Comparison of ENCODE assay signal across 8 mouse cellular contexts in the genomic region with DNA sequence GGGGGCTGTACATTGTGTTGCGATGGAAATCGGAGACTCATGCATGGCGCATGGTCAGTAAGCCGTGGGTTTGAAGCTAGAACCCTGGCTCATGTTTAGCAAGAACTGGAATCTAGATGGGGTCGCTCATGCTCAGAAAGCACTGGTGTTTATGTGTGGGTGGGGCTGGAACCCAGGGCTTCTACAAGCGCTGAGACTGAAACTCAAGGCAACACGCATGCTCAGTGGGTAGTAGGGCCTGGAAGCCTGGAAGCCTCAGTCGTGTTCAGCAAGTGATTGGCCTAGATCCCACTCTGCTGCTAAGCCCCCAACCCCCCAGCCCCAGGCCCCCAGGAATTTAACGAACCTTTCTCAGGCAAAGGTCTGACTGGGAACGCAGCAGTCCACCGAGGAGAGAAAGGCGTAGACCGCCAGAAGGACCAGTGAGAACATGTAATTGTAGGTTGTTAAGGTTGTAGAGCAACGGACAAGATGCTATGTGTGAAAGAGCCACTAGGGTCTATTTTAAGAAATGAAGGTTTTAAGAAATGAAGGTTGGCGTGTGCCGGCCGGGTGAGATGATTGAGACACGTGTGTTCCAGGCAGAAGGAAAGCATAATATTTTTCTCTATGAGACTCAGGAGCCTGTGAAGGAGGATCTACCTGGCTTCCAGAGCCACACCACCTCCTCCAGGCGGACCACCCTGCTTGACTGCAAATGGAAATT. TPM values are rescaled to one million over a fixed set of nuclear protein-coding genes. Genes with fewer than 3 reads are reported as not detected.
DNase-seq lines count a peak whose midpoint lies in the region; ATAC-seq and TF ChIP-seq lines count a peak whose summit lies in the region.

No protein-coding gene starts in this region.

- peaks cover 25% of the 10 kb centered on the region for H3K4me1 ChIP-seq in kidney, embryonic 15.5 days
- H3K4me1 ChIP-seq in ES-E14 (ENCODE audit: control insufficient read depth in 2 of 2, insufficient read depth in 2 of 2, low read length in 2 of 2, poor library complexity in 1 of 2): peaks cover 4 to 13% of the 10 kb centered on the region in 2 experiments
- H3K4me1 ChIP-seq in forebrain, embryonic 14.5 days (ENCODE audit: control insufficient read depth, insufficient read depth, low read length): peaks cover 12% of the 10 kb centered on the region
- H3K4me1 ChIP-seq in liver, embryonic 14.5 days (replicated peaks; ENCODE audit: control insufficient read depth in 2 of 2, insufficient read depth in 2 of 2, low read length in 1 of 2): peaks cover 14 to 23% of the 10 kb centered on the region in 2 experiments

- no peak for DNase-seq in kidney, adult 8-10 months
- no peak for DNase-seq in ES-E14 (ENCODE audit: low read depth, low spot score)
- DNase-seq in forebrain, embryonic 14.5 days (ENCODE audit: low spot score): no peak
- no peak for DNase-seq in liver, embryonic 14.5 days (ENCODE audit: low read depth in 3 of 3, low spot score in 3 of 3)
- peak; percentile 74 for DNase-seq in thymus, postnatal 0 days (ENCODE audit: low spot score)
- no peak for DNase-seq in gastrocnemius, postnatal 10 days
- no peak for DNase-seq in cerebellum, postnatal 36 days

- peak overlapping the region; percentile 71 for H3K4me3 ChIP-seq in kidney, embryonic 15.5 days (replicated peaks)
- H3K4me3 ChIP-seq in ES-E14 (ENCODE audit: insufficient read depth in 1 of 2, low read depth in 1 of 2, low read length in 2 of 2, poor library complexity in 1 of 2, severe bottlenecking in 1 of 2): peak overlapping the region in 1 of 2 experiments; percentile 74; a peak in 1 of 4 replicates
- no peak overlapping the region for H3K4me3 ChIP-seq in forebrain, embryonic 14.5 days (ENCODE audit: low read depth, low read length)
- H3K4me3 ChIP-seq in liver, embryonic 14.5 days (ENCODE audit: insufficient read depth in 1 of 2, low read depth in 2 of 2, low read length in 2 of 2): peak overlapping the region in 1 of 2 experiments; percentile 25; a peak in 2 of 4 replicates

- no peak for TF ChIP-seq EP300 in liver, embryonic 14.5 days (IDR thresholded peaks at IDR 0.05; ENCODE audit: low read depth)

- 79% methylated on average over 19 of the region's 19 CpGs for WGBS in kidney, embryonic 15.5 days
- WGBS in forebrain, embryonic 14.5 days: 77% methylated on average over 19 of the region's 19 CpGs
- WGBS in liver, embryonic 14.5 days (ENCODE audit: insufficient replicate concordance): 61% methylated on average over 19 of the region's 19 CpGs

- H3K27ac ChIP-seq in kidney, embryonic 15.5 days: peak overlapping the region; percentile 76; the same call in 1 of the 2 replicates
- H3K27ac ChIP-seq in ES-E14 (ENCODE audit: insufficient read depth, low read depth, low read length, poor library complexity, severe bottlenecking): peak overlapping the region; percentile 8; the same call in 1 of the 2 replicates
- no peak overlapping the region for H3K27ac ChIP-seq in forebrain, embryonic 14.5 days (ENCODE audit: low read depth, low read length)
- H3K27ac ChIP-seq in liver, embryonic 14.5 days: no peak overlapping the region

- no peaks in the 10 kb centered on the region for H3K36me3 ChIP-seq in kidney, embryonic 15.5 days
- no peaks in the 10 kb centered on the region for H3K36me3 ChIP-seq in ES-E14 (ENCODE audit: control insufficient read depth, insufficient read depth, low read length, poor library complexity, severe bottlenecking)
- no peaks in the 10 kb centered on the region for H3K36me3 ChIP-seq in forebrain, embryonic 14.5 days (ENCODE audit: control insufficient read depth, insufficient read depth, low read length)
- H3K36me3 ChIP-seq in liver, embryonic 14.5 days (replicated peaks; ENCODE audit: control insufficient read depth, insufficient read depth, low read depth): no peaks in the 10 kb centered on the region

- peak overlapping the region; percentile 79 for H3K4me2 ChIP-seq in kidney, embryonic 15.5 days
- H3K4me2 ChIP-seq in forebrain, embryonic 14.5 days (ENCODE audit: low read length): peak overlapping the region; percentile 70
- H3K4me2 ChIP-seq in liver, embryonic 14.5 days (ENCODE audit: low read depth): peak overlapping the region; percentile 71

- H3K9me3 ChIP-seq in kidney, embryonic 15.5 days (replicated peaks): no peaks in the 10 kb centered on the region
- no peaks in the 10 kb centered on the region for H3K9me3 ChIP-seq in ES-E14 (ENCODE audit: control insufficient read depth, insufficient read depth, low read depth, low read length)
- H3K9me3 ChIP-seq in forebrain, embryonic 14.5 days (replicated peaks; ENCODE audit: control insufficient read depth, low read length): no peaks in the 10 kb centered on the region
- no peaks in the 10 kb centered on the region for H3K9me3 ChIP-seq in liver, embryonic 14.5 days (ENCODE audit: control insufficient read depth, low read length)

- H3K27me3 ChIP-seq in kidney, embryonic 15.5 days: no peaks in the 10 kb centered on the region
- H3K27me3 ChIP-seq in forebrain, embryonic 14.5 days (replicated peaks; ENCODE audit: control insufficient read depth, insufficient read depth, low read length): no peaks in the 10 kb centered on the region
- no peaks in the 10 kb centered on the region for H3K27me3 ChIP-seq in liver, embryonic 14.5 days (ENCODE audit: control insufficient read depth, insufficient read depth, low read length)

- peak overlapping the region; percentile 60; the same call in 1 of the 2 replicates for H3K9ac ChIP-seq in kidney, embryonic 15.5 days
- H3K9ac ChIP-seq in ES-E14 (ENCODE audit: insufficient read depth, low read depth, low read length, poor library complexity, severe bottlenecking): peak overlapping the region; percentile 14; the same call in 1 of the 2 replicates
- H3K9ac ChIP-seq in forebrain, embryonic 14.5 days (ENCODE audit: low read length): no peak overlapping the region
- H3K9ac ChIP-seq in liver, embryonic 14.5 days (replicated peaks): no peak overlapping the region

- TF ChIP-seq CTCF in liver, embryonic 14.5 days (IDR thresholded peaks at IDR 0.05; ENCODE audit: low read depth): no peak

- in situ Hi-C loops in ES-E14 (cut with MboI; ENCODE audit: low sequenced_read_pairs in 2 of 2, unreplicated experiment in 2 of 2): no loop called here

- no peak for ATAC-seq in kidney, embryonic 15.5 days (replicated peaks; ENCODE audit: low FRiP score)
- ATAC-seq in forebrain, embryonic 14.5 days: no peak
- no peak for ATAC-seq in liver, embryonic 14.5 days (ENCODE audit: insufficient read depth)

TF ChIP-seq in ES-E14, 5 proteins besides CTCF, POLR2A, EP300 and RAD21 (continues in another document):
- TF ChIP-seq MAFK (IDR thresholded peaks at IDR 0.05; ENCODE audit: insufficient read depth, low read depth, low read length) (no peak), HCFC1 (IDR thresholded peaks at IDR 0.05; ENCODE audit: borderline replicate concordance, insufficient read depth, low read length) (no peak), ZC3H11A (IDR thresholded peaks at IDR 0.05; ENCODE audit: borderline replicate concordance, low read depth, low read length) (no peak), ZNF384 (IDR thresholded peaks at IDR 0.05; ENCODE audit: low read depth, low read length) (no peak)

RNA-seq across cellular contexts. Expression of a gene that starts 1.9 kb away (rescaled TPM):
- 85.4 and 97.1 TPM in 2 replicates for polyA plus RNA-seq in kidney, embryonic 15.5 days (2015; fragmentation: Nextera tagmentation; extraction: Ambion mirVana)
- total RNA-seq in ES-E14 (2012; rRNA removed): 46.0 and 73.1 TPM in 2 replicates
- 52.0 and 61.0 TPM in 2 replicates for polyA plus RNA-seq in forebrain, embryonic 14.5 days (2014; fragmentation: Nextera tagmentation; extraction: Ambion mirVana)
- polyA plus RNA-seq in liver, embryonic 14.5 days (2012; rRNA removed): 10.0 TPM in 2 replicates
- polyA plus RNA-seq in liver, embryonic 14.5 days (2014; fragmentation: Nextera tagmentation; extraction: Ambion mirVana): 11.6 and 12.7 TPM in 2 replicates
- polyA plus RNA-seq in thymus, postnatal 0 days (2015; fragmentation: Nextera tagmentation; extraction: Ambion mirVana): 161 and 167 TPM in 2 replicates
- total RNA-seq in gastrocnemius, postnatal 10 days (2021): 100 to 1,000 TPM; 131 to 140 TPM

RNA-seq across cellular contexts. Expression of a gene that starts 10.2 kb away (rescaled TPM):
- polyA plus RNA-seq in kidney, embryonic 15.5 days (2015; fragmentation: Nextera tagmentation; extraction: Ambion mirVana): 35.9 and 37.1 TPM in 2 replicates
- total RNA-seq in ES-E14 (2012; rRNA removed): 9.8 and 17.1 TPM in 2 replicates
- polyA plus RNA-seq in forebrain, embryonic 14.5 days (2014; fragmentation: Nextera tagmentation; extraction: Ambion mirVana): 0.91 and 1.4 TPM in 2 replicates
- 0.06 and 0.07 TPM in 2 replicates for polyA plus RNA-seq in liver, embryonic 14.5 days (2012; rRNA removed)
- 0.16 and 0.24 TPM in 2 replicates for polyA plus RNA-seq in liver, embryonic 14.5 days (2014; fragmentation: Nextera tagmentation; extraction: Ambion mirVana)
- polyA plus RNA-seq in thymus, postnatal 0 days (2015; fragmentation: Nextera tagmentation; extraction: Ambion mirVana): 20.2 and 21.0 TPM in 2 replicates
- not detected for total RNA-seq in gastrocnemius, postnatal 10 days (2021)

RNA-seq across cellular contexts. Expression of a gene that starts 31.2 kb away (rescaled TPM):
- 51.2 and 51.5 TPM in 2 replicates for polyA plus RNA-seq in kidney, embryonic 15.5 days (2015; fragmentation: Nextera tagmentation; extraction: Ambion mirVana)
- 9.6 and 12.7 TPM in 2 replicates for total RNA-seq in ES-E14 (2012; rRNA removed)
- polyA plus RNA-seq in forebrain, embryonic 14.5 days (2014; fragmentation: Nextera tagmentation; extraction: Ambion mirVana): 101 and 107 TPM in 2 replicates
- polyA plus RNA-seq in liver, embryonic 14.5 days (2012; rRNA removed): 70.5 and 74.4 TPM in 2 replicates
- polyA plus RNA-seq in liver, embryonic 14.5 days (2014; fragmentation: Nextera tagmentation; extraction: Ambion mirVana): 116 and 119 TPM in 2 replicates
- polyA plus RNA-seq in thymus, postnatal 0 days (2015; fragmentation: Nextera tagmentation; extraction: Ambion mirVana): 216 and 234 TPM in 2 replicates
- total RNA-seq in gastrocnemius, postnatal 10 days (2021): 10 to 100 TPM; 14.2 to 16.1 TPM

RNA-seq across cellular contexts. Expression of a gene that starts 34.6 kb away (rescaled TPM):
- 13.8 and 19.8 TPM in 2 replicates for polyA plus RNA-seq in kidney, embryonic 15.5 days (2015; fragmentation: Nextera tagmentation; extraction: Ambion mirVana)
- total RNA-seq in ES-E14 (2012; rRNA removed): 81.6 and 108 TPM in 2 replicates
- 9.8 and 14.6 TPM in 2 replicates for polyA plus RNA-seq in forebrain, embryonic 14.5 days (2014; fragmentation: Nextera tagmentation; extraction: Ambion mirVana)
- polyA plus RNA-seq in liver, embryonic 14.5 days (2012; rRNA removed): 14.4 and 21.9 TPM in 2 replicates
- polyA plus RNA-seq in liver, embryonic 14.5 days (2014; fragmentation: Nextera tagmentation; extraction: Ambion mirVana): 3.9 and 5.0 TPM in 2 replicates
- 17.9 and 25.1 TPM in 2 replicates for polyA plus RNA-seq in thymus, postnatal 0 days (2015; fragmentation: Nextera tagmentation; extraction: Ambion mirVana)
- total RNA-seq in gastrocnemius, postnatal 10 days (2021): 10 to 100 TPM; 10.8 to 14.5 TPM

RNA-seq across cellular contexts. Expression of a gene that starts 45.3 kb away (rescaled TPM):
- polyA plus RNA-seq in kidney, embryonic 15.5 days (2015; fragmentation: Nextera tagmentation; extraction: Ambion mirVana): 208 and 221 TPM in 2 replicates
- 159 and 200 TPM in 2 replicates for total RNA-seq in ES-E14 (2012; rRNA removed)
- polyA plus RNA-seq in forebrain, embryonic 14.5 days (2014; fragmentation: Nextera tagmentation; extraction: Ambion mirVana): 248 and 249 TPM in 2 replicates
- 23.3 and 28.2 TPM in 2 replicates for polyA plus RNA-seq in liver, embryonic 14.5 days (2012; rRNA removed)
- 33.5 and 36.8 TPM in 2 replicates for polyA plus RNA-seq in liver, embryonic 14.5 days (2014; fragmentation: Nextera tagmentation; extraction: Ambion mirVana)
- 138 TPM in 2 replicates for polyA plus RNA-seq in thymus, postnatal 0 days (2015; fragmentation: Nextera tagmentation; extraction: Ambion mirVana)
- 10 to 100 TPM; 34.9 to 49.0 TPM for total RNA-seq in gastrocnemius, postnatal 10 days (2021)

Comparison
In these comparisons a context has a peak if more than half of its experiments do, and no peak if none do; other contexts are left out.
1. H3K27ac ChIP-seq: peak in kidney, embryonic 15.5 days (single experiment) and ES-E14 (single experiment); none in forebrain, embryonic 14.5 days (single experiment) and liver, embryonic 14.5 days (single experiment).
2. H3K9ac ChIP-seq: peak in kidney, embryonic 15.5 days (single experiment) and ES-E14 (single experiment); none in forebrain, embryonic 14.5 days (single experiment) and liver, embryonic 14.5 days (single experiment).
3. Peak in every context shown above with its lines, with median percentiles within 50 percentile points of each other: H3K4me2 ChIP-seq.